Mouse (Mus musculus) spleen, postnatal 10 days (tissue): ENCODE results near the gene Nav2.

Source experiments
- DNase-seq, 2 experiments: peaks; one replicate each; pipeline ENCODE4 v3.0.0; 2021 to 2022; ENCODE audit warnings: low spot score in 2 of 2

The Nav2 gene

DNA sequence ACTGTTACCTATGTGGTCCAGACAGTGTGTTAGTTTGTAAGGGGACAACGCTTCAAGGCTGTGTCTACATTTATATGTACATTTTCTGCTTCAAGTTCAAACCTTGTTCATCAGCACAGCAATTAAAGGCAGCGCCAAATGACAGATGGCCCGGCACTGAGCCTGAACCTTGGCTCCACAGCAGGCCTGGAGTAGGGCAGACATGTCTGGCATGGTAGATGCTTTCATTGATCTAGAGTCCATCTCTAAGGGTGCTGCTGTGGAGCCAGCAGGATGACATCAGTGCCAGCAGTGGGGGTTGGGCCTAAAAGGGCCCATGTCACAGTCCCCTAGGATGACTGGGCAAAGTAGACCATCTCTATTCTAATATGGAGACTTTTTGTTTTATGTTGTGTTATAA, 186.0 kb downstream of the Nav2 start:
- DNase-seq: no peak

DNA sequence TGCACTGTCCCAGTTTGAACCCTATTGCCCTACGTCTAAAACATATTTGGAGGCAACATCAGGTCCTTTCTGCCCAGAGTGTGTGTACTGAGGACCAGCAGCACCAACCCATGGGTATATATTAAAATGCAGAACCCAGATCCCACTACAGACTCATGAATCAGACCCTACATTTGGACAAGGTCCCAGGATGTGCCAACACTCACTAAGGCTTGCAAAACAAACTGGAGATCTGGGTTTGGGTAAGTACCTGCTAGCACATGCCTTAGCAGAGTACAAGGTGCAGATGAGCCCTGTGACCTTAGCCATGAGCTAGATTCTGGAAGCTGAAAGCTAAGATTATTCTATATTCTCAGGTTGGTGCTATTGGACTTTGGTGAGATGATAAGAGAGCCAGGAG, 192.8 kb downstream of the Nav2 start:
- DNase-seq: no peak

DNA sequence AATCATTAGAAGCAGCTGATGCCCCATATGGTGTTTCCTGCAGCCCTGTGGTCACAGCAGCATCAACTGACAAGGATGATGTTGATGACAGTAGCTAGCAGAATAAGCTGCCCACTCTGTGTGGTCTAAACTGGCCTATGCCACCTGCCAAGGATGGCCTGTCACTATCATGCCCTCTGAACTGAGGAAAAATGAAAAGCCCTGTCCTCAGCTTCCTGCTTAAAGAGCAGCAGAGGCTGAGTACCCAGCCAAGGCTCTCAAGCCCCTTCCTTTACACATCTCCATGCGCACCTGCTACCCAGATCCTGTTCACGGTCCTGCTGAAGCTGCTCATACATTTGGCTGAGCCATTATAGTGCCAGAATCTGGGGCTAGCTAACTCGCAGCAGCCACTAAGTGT, 193.7 kb downstream of the Nav2 start:
- no peak for DNase-seq

DNA sequence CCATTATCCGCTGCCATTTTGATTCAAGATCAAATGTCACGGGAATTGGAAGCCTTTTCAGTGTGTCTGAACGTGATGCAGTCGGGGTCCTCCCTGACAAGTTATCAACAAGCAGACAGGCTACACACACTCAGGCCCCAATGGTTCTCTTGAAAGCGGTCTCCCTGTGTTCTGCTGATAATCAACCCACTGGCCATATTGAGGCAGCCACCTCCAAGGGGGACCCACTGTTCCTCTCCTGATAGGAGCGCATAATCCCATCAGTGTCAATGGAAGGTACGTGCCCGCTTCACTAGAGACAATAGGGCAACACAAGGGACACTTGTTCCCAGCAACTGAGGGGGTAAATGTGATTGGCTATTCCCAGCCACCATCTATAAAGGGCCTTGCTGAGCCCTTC, 195.9 kb downstream of the Nav2 start:
- no peak for DNase-seq

DNA sequence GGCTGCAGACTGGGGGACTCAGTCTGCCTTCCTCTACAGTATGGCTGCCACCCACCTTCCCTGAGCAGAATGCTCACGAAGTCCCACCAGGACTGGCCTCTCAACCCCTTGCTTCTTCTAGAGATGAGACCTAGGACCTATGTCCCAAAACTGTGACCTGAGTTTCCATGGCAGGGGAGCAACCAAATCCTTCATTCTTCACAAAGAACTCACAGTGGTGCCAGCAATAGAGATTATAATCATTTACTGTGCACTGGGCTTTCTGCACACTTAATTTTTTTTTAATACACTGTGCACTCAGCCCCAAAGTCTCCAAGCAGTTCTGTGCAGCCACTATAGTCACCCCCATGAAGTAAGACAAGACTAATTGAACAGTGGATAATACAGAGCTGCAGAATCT, 196.3 kb downstream of the Nav2 start:
- no peak for DNase-seq

DNA sequence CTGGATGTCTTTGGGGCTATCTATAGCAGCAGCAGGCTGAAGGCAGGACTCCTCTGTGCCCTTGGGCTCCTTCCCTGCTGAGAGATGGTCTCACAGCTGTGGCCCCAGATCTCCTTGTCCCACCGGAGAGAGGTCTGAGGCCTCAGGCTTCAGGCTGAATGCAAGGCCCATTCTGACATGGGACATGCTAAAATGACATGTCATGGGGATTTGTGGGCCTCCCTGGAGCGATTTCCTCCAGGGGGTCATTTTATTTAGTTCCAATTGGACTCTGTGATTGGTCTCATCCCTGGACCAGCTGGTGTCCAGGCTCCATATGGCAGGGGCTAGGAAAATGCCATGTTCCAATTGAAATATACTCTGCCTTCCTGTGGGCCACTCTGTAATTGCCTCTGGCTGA, 197.0 kb downstream of the Nav2 start:
- no peak for DNase-seq

DNA sequence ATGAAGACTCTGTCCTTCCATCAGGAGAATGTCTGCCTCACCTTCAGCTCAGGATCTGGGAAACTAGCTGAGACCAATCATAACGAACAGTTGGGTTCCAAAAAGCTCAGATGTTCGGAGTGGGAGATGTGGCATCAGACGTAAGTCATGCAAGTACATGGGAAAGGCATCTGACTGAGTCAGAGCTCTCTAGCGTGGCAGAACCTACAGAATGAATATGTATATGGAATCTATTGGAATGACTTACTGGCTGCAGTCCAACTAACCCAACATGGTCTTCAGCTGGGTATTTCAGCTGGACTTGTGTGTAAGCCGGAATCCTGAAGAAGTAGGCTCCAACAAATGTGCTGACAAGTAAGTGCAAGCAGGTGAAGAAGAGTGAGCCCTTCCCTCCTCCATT, 199.6 kb downstream of the Nav2 start:
- DNase-seq: no peak

DNA sequence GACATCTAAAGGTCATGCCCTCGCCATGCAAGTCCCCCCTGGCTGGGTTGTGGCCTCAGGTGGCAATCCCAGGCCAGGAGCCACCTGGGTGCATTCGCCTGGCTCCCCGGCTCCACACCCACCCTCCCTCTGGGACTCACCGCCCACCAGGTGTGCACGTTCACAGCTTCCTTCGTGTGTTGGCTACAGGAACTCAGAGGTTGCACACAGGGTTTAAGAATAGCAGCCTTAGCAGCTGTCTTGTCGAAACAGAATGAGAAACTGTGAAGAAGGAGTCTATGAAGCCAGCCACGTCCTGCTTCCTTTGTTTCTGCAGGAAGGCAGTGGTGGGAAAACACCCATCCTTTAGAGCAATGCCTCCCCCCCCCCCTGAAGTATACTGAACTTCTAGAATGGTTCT, 210.5 kb downstream of the Nav2 start:
- DNase-seq: no peak

DNA sequence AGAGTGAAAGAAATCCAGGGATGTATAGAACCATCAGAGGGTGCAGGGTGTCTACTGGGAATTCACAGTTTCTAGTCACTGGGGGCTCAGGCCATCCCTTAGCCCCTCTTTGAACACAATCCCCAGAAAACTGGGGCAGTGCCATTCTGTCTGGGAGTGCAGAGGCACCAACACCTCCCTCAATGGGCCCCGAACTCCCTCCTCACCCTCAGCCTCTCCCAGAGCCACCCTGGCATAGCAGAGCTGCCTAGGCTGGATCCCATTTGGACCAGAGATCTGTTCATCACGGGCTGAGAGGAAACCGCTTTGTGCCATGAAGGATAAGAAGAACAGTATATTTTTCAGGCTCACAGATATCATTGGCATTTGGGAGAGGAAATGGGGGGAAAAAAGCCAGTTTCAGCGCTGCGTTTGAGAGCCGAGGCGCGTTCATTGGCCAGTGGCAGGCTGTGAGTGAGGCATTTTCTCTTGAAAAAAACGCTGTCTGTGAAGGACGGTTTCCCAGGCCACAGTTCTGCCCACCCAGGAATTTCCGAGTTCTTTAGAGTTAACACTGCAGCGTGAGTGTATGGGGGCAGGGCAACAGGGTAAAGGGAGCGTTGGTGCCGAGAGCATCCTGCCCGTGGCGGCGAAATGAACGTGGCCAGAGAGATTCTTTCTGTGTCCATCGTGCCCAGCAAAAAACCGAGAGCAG, 211.4 kb downstream of the Nav2 start:
- no peak for DNase-seq

DNA sequence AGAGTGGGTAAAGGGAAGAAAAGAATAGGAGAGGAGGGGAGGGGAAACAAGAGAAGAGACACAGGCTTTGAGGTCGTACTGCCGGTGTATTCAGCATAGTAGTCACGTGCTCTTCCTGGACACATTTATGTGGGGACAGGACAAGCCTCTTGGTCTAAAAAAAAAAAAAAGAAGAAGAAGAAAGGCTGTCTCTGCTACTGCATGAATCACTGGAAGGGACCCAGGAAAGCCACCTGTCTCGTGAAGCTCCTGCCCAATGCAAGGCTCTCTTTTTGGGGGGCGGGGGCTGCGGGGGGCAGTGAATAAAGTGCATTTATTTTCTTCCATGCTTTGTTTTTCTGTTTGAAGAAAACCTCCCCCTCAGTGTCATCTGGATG, 212.0 kb downstream of the Nav2 start:
- DNase-seq: no peak

DNA sequence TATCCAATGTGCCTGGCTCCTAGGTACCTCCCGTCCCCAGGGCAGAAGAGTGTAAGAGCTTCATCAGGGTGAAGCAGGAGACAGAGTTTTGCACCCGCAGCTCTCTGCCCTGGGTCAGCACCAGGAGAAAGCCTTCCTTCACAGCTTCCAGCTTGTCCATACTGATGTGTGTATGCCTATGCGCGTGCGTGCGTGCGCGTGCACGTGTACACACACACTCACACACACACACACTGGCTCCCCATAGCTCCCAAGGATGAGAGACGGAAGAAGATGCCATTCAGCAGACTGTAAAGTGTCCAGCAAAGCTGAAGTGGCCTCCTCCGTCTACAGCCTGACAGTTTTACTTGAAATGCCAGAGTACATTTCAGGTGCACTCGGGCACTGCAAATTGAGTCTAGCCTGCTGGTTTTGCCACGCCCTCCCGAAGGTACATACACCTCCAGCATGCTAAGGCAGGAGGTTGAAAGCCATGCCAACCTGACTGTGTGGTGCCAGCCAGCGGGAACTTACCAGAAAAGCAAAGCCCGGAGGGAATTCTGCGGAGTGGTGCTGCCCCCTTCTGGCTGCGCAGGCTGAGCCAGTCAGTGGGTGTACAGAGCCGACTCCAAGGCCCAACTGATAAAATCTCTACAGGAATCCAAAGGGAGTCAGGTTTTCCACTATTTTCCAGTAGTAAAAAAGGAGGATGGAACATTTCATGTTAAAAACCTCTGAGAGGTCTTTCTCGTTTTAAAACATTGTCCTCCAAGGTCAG, 212.6 kb downstream of the Nav2 start:
- DNase-seq: peak; percentile 51 to 84

DNA sequence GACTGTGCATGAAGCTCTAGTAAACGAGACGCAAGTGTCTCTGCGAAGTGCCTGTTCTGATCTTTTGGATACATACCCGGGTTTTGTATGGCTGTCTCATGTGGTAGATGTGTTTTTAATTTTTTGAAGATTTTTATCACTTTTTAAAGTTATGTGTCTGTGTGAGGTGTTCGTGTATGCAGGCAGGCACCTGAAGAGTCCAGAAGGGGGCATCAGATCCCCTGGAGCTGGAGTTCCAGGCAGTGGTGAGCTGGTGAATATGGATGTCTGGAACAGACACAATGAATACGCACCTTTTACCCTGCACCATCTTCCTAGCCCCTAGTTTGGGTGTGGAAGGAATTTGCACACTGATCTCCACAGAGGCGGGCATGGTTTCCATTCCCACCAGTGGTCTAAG, 214.0 kb downstream of the Nav2 start:
- no peak for DNase-seq

DNA sequence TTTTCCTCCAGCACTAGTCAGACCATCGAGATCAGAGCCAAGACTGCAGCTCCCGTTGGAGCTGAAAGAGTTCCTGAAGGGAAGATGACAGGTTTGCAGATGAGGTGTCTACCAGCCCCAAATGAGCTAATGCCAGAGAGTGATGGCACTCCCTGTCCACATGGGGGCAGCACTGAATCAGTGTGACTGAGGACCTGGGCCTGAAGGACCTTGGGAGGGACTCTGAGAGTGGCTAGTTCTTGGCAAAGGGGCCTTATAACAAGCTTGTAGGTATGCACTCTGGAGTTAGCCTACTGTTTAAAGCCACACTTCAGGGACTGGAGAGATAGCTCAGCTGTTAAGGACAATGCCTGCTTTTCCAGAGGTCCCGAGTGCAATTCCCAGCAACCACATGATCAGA, 217.0 kb downstream of the Nav2 start:
- peak; percentile 32 to 71 for DNase-seq

DNA sequence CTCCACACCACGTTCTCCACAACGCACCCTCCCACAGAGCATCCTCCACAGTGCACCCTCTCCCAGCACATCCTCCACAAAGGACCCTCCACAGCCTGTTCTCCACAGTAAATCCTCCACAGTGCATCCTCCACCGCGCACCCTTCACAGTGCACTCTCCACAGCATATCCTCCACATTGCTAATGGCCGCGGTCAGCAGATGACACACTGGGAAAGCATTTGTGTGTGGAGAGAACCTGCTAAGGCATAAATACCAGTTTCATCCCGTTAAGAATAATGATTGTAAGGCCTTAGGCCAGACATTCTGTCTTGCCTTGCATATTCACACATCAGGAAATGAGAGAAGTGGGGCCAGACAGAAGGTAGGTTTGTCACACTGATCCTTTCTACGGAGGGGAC, 219.7 kb downstream of the Nav2 start:
- no peak for DNase-seq

DNA sequence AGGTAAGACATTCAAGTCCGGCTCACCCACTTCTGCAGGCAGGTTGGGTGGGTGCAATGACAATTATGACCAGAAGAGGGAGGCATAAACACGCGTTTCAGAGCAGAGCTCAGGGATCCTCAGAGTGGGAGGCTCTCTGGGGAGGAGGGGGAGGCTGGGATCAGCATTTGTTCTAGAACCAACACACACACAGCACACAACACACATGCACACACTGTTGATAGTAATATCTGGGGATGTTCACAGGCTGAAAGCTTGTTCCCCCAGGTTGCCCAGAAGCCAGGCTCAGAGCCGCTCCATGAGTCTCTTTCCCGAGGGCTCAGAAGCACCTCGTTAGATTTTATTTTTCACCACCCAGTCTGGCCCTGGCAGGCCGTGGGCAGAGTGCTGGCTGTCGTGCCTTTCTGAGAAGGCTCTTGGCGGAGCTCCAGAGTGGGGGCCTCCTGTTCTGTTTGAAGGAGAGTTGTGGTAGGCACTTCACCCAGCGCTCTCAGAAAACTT, 224.4 kb downstream of the Nav2 start:
- peak; percentile 51 to 66 for DNase-seq

DNA sequence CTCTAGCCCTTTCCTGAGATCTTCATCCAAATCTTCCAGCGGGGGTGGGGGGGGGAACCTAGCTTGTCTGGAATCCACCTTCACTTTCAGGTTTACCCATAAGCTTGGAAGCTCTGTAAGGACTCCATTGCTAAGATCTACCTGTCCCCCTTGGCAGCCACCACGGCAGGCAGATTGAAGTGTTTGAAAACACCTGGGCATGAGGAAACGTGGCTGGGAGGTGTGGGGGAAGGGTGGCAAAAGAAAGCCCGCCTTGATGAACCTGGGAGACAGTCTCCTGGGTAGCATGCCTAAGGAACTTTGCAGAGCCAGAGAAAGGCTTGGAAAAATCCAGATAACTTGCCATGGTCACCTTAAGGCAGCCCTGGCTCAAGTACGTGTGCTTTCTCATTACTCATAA, 225.9 kb downstream of the Nav2 start:
- no peak for DNase-seq

DNA sequence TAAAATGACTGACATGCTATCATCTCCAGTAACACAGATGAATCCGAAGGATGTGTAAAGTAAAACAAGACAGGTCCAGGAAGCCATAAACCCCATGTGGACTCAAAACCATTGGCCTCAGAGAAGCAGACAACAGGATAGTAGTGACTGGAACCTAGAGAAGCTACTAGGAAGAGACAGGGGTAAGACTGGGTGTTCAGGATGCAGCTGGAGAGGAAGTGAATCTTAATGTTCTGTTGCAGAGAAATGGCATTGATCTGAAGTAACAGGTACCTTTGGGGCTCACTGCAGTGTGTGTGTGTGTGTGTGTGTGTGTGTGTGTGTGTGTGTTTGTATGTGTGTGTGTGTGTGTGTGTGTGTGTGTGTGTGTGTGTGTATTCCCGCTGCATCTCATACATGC, 231.2 kb downstream of the Nav2 start:
- no peak for DNase-seq

DNA sequence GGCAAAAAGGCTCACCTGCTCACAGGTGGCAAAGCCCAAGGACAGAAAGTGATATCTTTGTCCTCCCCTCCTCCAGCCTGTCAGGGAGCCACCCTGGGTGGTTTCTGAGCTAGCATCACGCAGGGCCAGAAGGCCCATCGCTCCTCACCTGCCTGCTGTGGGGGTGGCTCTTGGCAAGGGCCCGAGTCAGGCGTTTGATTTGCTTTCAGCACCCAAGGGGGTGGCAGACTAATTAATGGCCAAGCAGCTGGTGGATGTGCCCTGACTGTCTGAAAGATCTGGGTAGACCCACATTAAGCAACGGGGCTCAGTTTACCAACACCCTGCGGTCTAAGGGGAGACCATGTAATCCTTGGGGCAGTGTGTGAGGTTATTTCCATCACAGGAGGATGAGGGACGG, 235.4 kb downstream of the Nav2 start:
- no peak for DNase-seq

DNA sequence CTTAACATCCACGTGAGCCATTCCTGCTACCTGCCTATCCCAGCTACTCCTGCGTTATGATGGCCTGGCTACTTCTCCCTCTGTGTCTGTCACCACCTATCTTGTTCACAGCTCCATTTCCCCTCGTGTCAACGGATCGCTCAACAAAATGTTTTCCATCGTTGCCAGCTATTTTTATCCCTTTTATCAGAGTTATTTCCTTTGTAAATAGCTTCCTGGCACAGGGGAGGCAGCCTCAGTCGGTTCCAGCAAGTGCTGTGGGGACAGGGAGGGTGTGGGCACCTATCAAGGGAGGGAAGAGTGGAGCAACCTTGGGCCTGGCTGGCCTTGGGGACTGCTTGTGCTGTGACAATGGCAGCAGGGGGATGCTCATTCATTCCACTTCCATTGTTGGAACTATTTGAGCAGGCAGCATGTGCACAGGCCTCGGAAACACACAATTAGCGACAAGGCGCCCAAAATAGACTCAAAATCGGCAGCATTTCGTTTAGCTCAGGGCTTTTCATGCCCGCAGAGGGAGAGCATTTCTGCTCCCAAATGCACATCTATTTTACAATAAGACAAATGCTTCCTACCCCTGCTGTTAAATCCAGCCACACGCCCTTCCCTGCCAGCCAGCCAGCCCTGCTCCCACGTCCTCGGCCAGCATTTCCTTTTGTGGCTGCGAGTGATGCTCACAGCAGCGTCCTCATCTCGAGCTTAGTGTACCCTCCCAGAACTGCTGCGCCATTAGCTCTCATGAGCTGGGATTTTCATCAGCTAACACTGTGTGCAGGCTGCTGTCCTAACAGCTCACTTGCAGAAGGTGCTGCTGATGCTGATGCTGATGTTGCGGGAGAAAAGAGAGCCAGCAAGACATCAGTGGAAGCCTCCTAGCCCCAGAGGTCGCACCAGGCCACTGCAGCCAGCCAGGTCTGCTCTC, 237.5 kb downstream of the Nav2 start:
- no peak for DNase-seq

DNA sequence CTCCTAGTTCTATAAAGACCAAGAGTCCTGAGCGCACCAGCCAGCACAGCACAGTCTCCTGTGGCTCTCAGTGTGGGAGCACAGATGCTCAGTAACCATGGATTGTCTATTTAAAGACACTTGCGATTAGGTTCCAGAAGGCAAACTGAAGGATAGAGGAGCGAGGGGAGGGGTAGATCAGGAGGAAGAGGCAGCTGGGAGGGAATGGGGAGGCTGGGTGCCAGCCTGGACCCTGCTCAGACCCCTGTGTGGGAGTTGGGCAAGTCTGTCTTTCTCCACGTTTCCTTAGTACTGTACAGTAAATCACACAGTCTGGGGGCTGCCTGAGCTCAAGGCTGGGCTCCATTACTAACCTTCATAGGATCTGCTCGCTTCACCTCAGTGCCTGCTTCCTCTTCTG, 243.8 kb downstream of the Nav2 start:
- no peak for DNase-seq

DNA sequence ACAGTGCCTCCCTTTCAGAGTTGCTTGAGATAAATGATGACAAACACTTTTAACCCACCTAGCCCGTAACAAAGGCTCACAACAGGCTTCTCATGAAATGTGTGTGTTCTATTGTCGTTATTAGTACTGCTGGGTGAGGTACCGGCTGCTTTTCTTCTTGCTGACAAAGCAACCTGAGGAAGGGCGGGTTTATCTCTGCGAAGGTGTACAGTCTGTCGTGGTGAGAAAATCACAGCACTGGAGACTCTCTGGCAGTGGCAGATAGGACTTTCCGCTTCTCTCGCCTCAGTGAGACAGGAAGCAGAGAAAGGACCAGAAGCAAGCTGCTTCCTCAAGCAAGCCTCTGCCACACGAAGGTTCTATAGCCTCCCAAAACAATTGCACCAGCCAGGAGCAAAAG, 244.2 kb downstream of the Nav2 start:
- no peak for DNase-seq

DNA sequence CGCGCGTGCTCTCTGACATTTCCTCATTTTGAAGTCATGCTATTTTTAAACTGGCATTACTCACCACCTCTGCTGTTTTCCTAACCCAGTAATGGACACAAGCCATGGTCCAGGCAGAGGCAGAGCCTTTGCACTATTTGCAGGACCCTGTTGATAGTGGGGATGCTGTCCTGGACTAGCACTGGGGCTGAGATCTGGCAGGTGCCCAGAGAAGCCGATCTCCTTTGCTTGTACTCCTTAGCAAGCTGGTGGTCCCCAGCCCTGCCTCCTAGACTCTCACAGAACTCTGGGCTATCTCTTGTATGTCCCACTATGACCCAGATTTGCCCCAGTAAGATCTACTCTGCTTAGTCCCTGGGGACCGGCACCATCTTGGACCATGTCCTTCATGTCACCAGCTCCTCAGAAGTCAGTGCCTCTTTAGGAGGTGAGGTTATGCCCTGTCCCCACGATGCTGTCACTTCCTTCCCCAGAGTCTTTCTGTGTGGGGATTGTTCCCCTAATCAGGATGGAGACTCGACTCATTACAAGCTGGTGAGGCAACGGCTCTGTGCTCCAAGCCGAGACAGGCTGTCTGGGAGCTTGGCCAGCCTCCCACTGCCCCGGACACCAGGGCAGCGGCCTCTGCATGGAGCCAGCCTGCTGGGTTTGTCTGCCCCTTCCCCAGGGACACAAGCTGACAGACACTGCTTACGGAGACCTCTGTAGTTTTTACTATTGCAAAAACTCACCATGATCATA, 250.3 kb downstream of the Nav2 start:
- DNase-seq: no peak
